ENCODE assay signal across 9 mouse cellular contexts in the genomic region with DNA sequence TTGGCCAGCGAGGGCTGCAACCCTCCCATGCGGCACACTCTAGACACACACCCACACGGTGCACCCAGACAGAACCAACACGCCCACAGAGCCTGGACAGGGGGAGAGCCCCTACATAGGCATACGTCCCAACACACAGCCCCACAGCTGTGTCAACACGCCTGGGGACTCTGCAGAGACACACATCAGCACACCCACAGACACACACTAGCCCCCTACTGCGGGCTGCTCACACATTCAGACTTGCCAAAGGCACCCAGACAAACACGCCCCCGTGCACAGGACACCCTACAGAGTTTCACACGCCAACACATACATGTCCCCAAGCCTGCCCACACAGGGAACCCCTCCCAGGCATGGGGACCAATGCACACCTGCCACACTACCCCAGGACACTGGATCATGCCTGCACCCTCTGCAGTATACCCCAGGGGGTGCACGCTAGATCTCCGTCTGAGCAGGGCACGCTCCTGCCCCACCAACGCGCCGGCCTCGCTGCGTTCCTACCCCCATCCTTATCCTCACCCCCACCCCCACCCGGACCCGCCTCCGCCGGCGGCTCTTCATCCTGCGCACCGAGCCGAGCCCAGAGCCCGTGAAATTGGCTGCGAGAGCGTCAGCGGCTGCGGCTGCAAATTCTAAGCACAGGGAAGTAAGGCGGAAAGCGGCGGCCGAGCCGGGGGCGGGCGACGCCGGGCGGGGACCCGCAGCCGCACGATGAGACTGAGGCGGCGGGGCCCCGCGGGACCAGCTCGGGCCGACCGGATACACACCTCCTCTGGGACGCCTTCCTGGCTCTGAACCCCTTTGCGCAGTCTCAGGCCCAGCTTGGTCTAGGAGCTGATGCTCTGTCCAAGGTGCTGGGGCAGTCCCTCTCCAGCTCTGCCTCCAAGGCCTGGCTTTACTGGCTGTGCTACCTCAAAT. TPM values are rescaled to one million over a fixed set of nuclear protein-coding genes. Genes with fewer than 3 reads are reported as not detected.
DNase-seq lines count a peak whose midpoint lies in the region; ATAC-seq lines count a peak whose summit lies in the region.
"Had no signal": no experiment of that assay in that cellular context is flagged by ENCODE, and none has a peak within 500 bp of the region (broad histone marks: within the 10 kb centered on the region; RNA-seq: fewer than 3 reads in every experiment).

No protein-coding gene starts in this region.

- H3K27me3 ChIP-seq in forebrain, embryonic 13.5 days: peaks cover 64% of the 10 kb centered on the region
- peaks cover 55% of the 10 kb centered on the region for H3K27me3 ChIP-seq in kidney, embryonic 14.5 days (ENCODE audit: control insufficient read depth, insufficient read depth, low read length)

- H3K27ac ChIP-seq in forebrain, embryonic 13.5 days: no peak overlapping the region
- no peak overlapping the region for H3K27ac ChIP-seq in kidney, embryonic 14.5 days (ENCODE audit: low read depth, low read length)

- H3K9ac ChIP-seq in forebrain, embryonic 13.5 days: peak overlapping the region; percentile 57
- no peak overlapping the region for H3K9ac ChIP-seq in kidney, embryonic 14.5 days (ENCODE audit: low read depth, low read length)

- H3K4me3 ChIP-seq in forebrain, embryonic 13.5 days: peak overlapping the region; percentile 28
- peak overlapping the region; percentile 21 for H3K4me3 ChIP-seq in kidney, embryonic 14.5 days (ENCODE audit: low read length)

- peak; percentile 5 for DNase-seq in kidney, adult 9 months
- DNase-seq in kidney, adult 18-20 months: no peak
- DNase-seq in NIH3T3 (ENCODE audit: low read depth): peak; percentile 60
- DNase-seq in lung, postnatal 4 days: peak; percentile 34 to 39
- peak; percentile 30 to 72 for DNase-seq in spleen, postnatal 4 days (ENCODE audit: low spot score in 2 of 2)
- DNase-seq in urinary bladder, postnatal 4 days (ENCODE audit: low spot score in 2 of 2): no peak

- H3K9me3 ChIP-seq in forebrain, embryonic 13.5 days (replicated peaks): no peaks in the 10 kb centered on the region
- no peaks in the 10 kb centered on the region for H3K9me3 ChIP-seq in kidney, embryonic 14.5 days (ENCODE audit: control insufficient read depth, low read length)

- WGBS in forebrain, embryonic 13.5 days: 9% methylated on average over 50 of the region's 53 CpGs
- 7% methylated on average over 52 of the region's 53 CpGs for WGBS in kidney, embryonic 14.5 days

- H3K4me1 ChIP-seq in forebrain, embryonic 13.5 days: peaks cover 57% of the 10 kb centered on the region
- 0 out of 2 replicates have a peak, but pooled peaks cover 6% of the 10 kb centered on the region for H3K4me1 ChIP-seq in kidney, embryonic 14.5 days (ENCODE audit: control insufficient read depth, insufficient read depth, low read length)

- H3K36me3 ChIP-seq in forebrain, embryonic 13.5 days (ENCODE audit: poor library complexity, severe bottlenecking): no peaks in the 10 kb centered on the region
- H3K36me3 ChIP-seq in kidney, embryonic 14.5 days (ENCODE audit: control insufficient read depth, insufficient read depth, low read length): no peaks in the 10 kb centered on the region

- peak; percentile 33; the same call in 1 of the 2 replicates for ATAC-seq in forebrain, embryonic 13.5 days
- ATAC-seq in kidney, embryonic 14.5 days (ENCODE audit: low FRiP score, low TSS enrichment): peak; percentile 65

- H3K4me2 ChIP-seq in forebrain, embryonic 13.5 days: peak overlapping the region; percentile 60
- H3K4me2 ChIP-seq in kidney, embryonic 14.5 days (replicated peaks; ENCODE audit: low read depth, low read length): peak overlapping the region; percentile 46

RNA-seq across cellular contexts. Expression of gene Elfn2, which starts 6.0 kb away (rescaled TPM):
- 1.7 and 1.8 TPM in 2 replicates for polyA plus RNA-seq in forebrain, embryonic 13.5 days (2015; fragmentation: Nextera tagmentation; extraction: Ambion mirVana)
- 0.03 TPM in 2 replicates for polyA plus RNA-seq in kidney, embryonic 14.5 days (2014; fragmentation: Nextera tagmentation; extraction: Ambion mirVana)
- polyA plus RNA-seq: liver, adult 2 months had no signal

Comparison
In these comparisons a context has a peak if more than half of its experiments do, and no peak if none do; other contexts are left out.
1. DNase-seq: peak in kidney, adult 9 months (single experiment), NIH3T3 (single experiment), lung, postnatal 4 days (2 of 2) and spleen, postnatal 4 days (2 of 2); none in kidney, adult 18-20 months (single experiment) and urinary bladder, postnatal 4 days (0 of 2).